ENCODE assay signal across 8 mouse cellular contexts in genomic region chr16:20497980-20498676, GRCm38 (mm10). TPM values are rescaled to one million over a fixed set of nuclear protein-coding genes. Genes with fewer than 3 reads are reported as not detected.
A peak's percentile ranks its signal among the peaks of the same experiment; 100 is the strongest.
DNase-seq lines count a peak whose midpoint lies in the region; ATAC-seq and TF ChIP-seq lines count a peak whose summit lies in the region.

No protein-coding gene starts in this region.

- no peak for TF ChIP-seq POLR2A in bone marrow macrophage, adult 2 months (IDR thresholded peaks at IDR 0.05; ENCODE audit: borderline replicate concordance, low read depth, low read length)

- no peak for TF ChIP-seq CTCF in bone marrow macrophage, adult 2 months (IDR thresholded peaks at IDR 0.05; ENCODE audit: low read depth, low read length)

- 6% methylated on average over 16 of the region's 16 CpGs for WGBS in heart, embryonic 13.5 days
- 14% methylated on average over 16 of the region's 16 CpGs for WGBS in hindbrain, embryonic 16.5 days
- 9% methylated on average over 16 of the region's 16 CpGs for WGBS in midbrain, embryonic 10.5 days

- H3K27ac ChIP-seq in heart, embryonic 13.5 days (replicated peaks) = peak overlapping the region; percentile 82
- no peak overlapping the region for H3K27ac ChIP-seq in bone marrow macrophage, adult 2 months (ENCODE audit: insufficient read depth, low read depth, low read length)
- H3K27ac ChIP-seq in hindbrain, embryonic 16.5 days (ENCODE audit: low read depth, low read length) = peak overlapping the region; percentile 84
- peak overlapping the region; percentile 93 for H3K27ac ChIP-seq in midbrain, embryonic 10.5 days (replicated peaks)

- peaks cover 21% of the 10 kb centered on the region for H3K4me1 ChIP-seq in heart, embryonic 13.5 days
- peaks cover 11% of the 10 kb centered on the region; the same call in 1 of the 2 replicates for H3K4me1 ChIP-seq in bone marrow macrophage, adult 2 months (ENCODE audit: control insufficient read depth, insufficient read depth, low read length)
- peaks cover 16% of the 10 kb centered on the region for H3K4me1 ChIP-seq in hindbrain, embryonic 16.5 days (ENCODE audit: control insufficient read depth, insufficient read depth, low read depth, low read length)
- peaks cover 25% of the 10 kb centered on the region for H3K4me1 ChIP-seq in midbrain, embryonic 10.5 days

- no peaks in the 10 kb centered on the region for H3K27me3 ChIP-seq in heart, embryonic 13.5 days (replicated peaks)
- H3K27me3 ChIP-seq in hindbrain, embryonic 16.5 days (replicated peaks; ENCODE audit: control insufficient read depth, insufficient read depth, low read length) = no peaks in the 10 kb centered on the region; the same call in 1 of the 2 replicates
- peaks cover 22% of the 10 kb centered on the region for H3K27me3 ChIP-seq in midbrain, embryonic 10.5 days (ENCODE audit: low read depth, poor library complexity, severe bottlenecking)

- no peak; the same call in 1 of the 2 replicates for ATAC-seq in heart, embryonic 13.5 days (ENCODE audit: extremely low read depth, insufficient number of reproducible peaks, low FRiP score, low TSS enrichment)
- ATAC-seq in hindbrain, embryonic 16.5 days = no peak

- no peaks in the 10 kb centered on the region for H3K9me3 ChIP-seq in heart, embryonic 13.5 days
- no peaks in the 10 kb centered on the region for H3K9me3 ChIP-seq in hindbrain, embryonic 16.5 days (ENCODE audit: control insufficient read depth, low read length)
- H3K9me3 ChIP-seq in midbrain, embryonic 10.5 days (replicated peaks) = no peaks in the 10 kb centered on the region

- peak overlapping the region; percentile 93 for H3K9ac ChIP-seq in heart, embryonic 13.5 days
- H3K9ac ChIP-seq in hindbrain, embryonic 16.5 days (ENCODE audit: low read depth, low read length) = peak overlapping the region; percentile 91

- no peak for DNase-seq in heart, postnatal 14 days
- no peak for DNase-seq in midbrain, embryonic 10.5 days (ENCODE audit: low spot score)
- DNase-seq in c-Kit-positive CD71-positive TER-119-positive erythroid progenitor cells, embryonic 14.5 days (ENCODE audit: low spot score) = no peak
- no peak for DNase-seq in left cerebral cortex, postnatal 14 days (ENCODE audit: low spot score in 2 of 2)
- DNase-seq in urinary bladder, postnatal 36 days (ENCODE audit: low spot score in 2 of 2) = no peak

- peak overlapping the region; percentile 76 for H3K4me2 ChIP-seq in heart, embryonic 13.5 days
- peak overlapping the region; percentile 86 for H3K4me2 ChIP-seq in hindbrain, embryonic 16.5 days (ENCODE audit: low read length)

- peaks cover 31% of the 10 kb centered on the region for H3K36me3 ChIP-seq in heart, embryonic 13.5 days
- H3K36me3 ChIP-seq in hindbrain, embryonic 16.5 days (ENCODE audit: control insufficient read depth, insufficient read depth, low read length) = peaks cover 24% of the 10 kb centered on the region
- peaks cover 30% of the 10 kb centered on the region for H3K36me3 ChIP-seq in midbrain, embryonic 10.5 days

- peak overlapping the region; percentile 79 for H3K4me3 ChIP-seq in heart, embryonic 13.5 days
- peak overlapping the region; percentile 90 for H3K4me3 ChIP-seq in bone marrow macrophage, adult 2 months (ENCODE audit: insufficient read depth, low read length)
- peak overlapping the region; percentile 92 for H3K4me3 ChIP-seq in hindbrain, embryonic 16.5 days (ENCODE audit: low read length)
- H3K4me3 ChIP-seq in midbrain, embryonic 10.5 days = peak overlapping the region; percentile 92

- intact Hi-C loops in heart, postnatal 14 days (cut with DNase I) = loop anchor here (2.0 to 5.0 kb wide), 3 partner anchors 19 to 264 kb away; partner anchors contain the start of gene Dvl3
- intact Hi-C loops in left cerebral cortex, postnatal 14 days (cut with DNase I) = loop anchor here (5.0 kb wide), 1 partner anchor 144 kb away; no protein-coding TSS in a partner anchor

RNA-seq across cellular contexts. Expression of gene Eif2b5, which starts 0.5 kb away (rescaled TPM):
- polyA plus RNA-seq in heart, embryonic 13.5 days (2015; fragmentation: Nextera tagmentation; extraction: Ambion mirVana) = 78.8 and 81.5 TPM in 2 replicates
- total RNA-seq in heart, postnatal 14 days (2021) = 10 to 100 TPM; 49.7 to 50.4 TPM
- 23.9 and 25.9 TPM in 2 replicates for polyA plus RNA-seq in bone marrow macrophage, adult 2 months (2012; ENCODE audit: insufficient read depth, insufficient read length, missing spikeins)
- 97.3 and 104 TPM in 2 replicates for polyA plus RNA-seq in hindbrain, embryonic 16.5 days (2015; fragmentation: Nextera tagmentation; extraction: Ambion mirVana)
- 151 TPM in 2 replicates for polyA plus RNA-seq in midbrain, embryonic 10.5 days (2016; fragmentation: Nextera tagmentation; extraction: Ambion mirVana)
- 10 to 100 TPM; 55.0 to 57.6 TPM for total RNA-seq in left cerebral cortex, postnatal 14 days (2021)

RNA-seq across cellular contexts. Expression of gene Dvl3, which starts 18.7 kb away (rescaled TPM):
- 19.7 and 20.5 TPM in 2 replicates for polyA plus RNA-seq in heart, embryonic 13.5 days (2015; fragmentation: Nextera tagmentation; extraction: Ambion mirVana)
- 10 to 100 TPM; 51.1 to 51.7 TPM for total RNA-seq in heart, postnatal 14 days (2021)
- 26.8 and 30.4 TPM in 2 replicates for polyA plus RNA-seq in bone marrow macrophage, adult 2 months (2012; ENCODE audit: insufficient read depth, insufficient read length, missing spikeins)
- polyA plus RNA-seq in hindbrain, embryonic 16.5 days (2015; fragmentation: Nextera tagmentation; extraction: Ambion mirVana) = 28.5 and 40.4 TPM in 2 replicates
- polyA plus RNA-seq in midbrain, embryonic 10.5 days (2016; fragmentation: Nextera tagmentation; extraction: Ambion mirVana) = 28.5 and 37.5 TPM in 2 replicates
- 10 to 100 TPM; 82.2 to 86.1 TPM for total RNA-seq in left cerebral cortex, postnatal 14 days (2021)

RNA-seq across cellular contexts. Expression of gene Ap2m1, which starts 37.1 kb away (rescaled TPM):
- 434 and 465 TPM in 2 replicates for polyA plus RNA-seq in heart, embryonic 13.5 days (2015; fragmentation: Nextera tagmentation; extraction: Ambion mirVana)
- total RNA-seq in heart, postnatal 14 days (2021) = 100 to 1,000 TPM; 218 to 220 TPM
- polyA plus RNA-seq in bone marrow macrophage, adult 2 months (2012; ENCODE audit: insufficient read depth, insufficient read length, missing spikeins) = 348 and 391 TPM in 2 replicates
- 1,253 and 1,320 TPM in 2 replicates for polyA plus RNA-seq in hindbrain, embryonic 16.5 days (2015; fragmentation: Nextera tagmentation; extraction: Ambion mirVana)
- 711 and 831 TPM in 2 replicates for polyA plus RNA-seq in midbrain, embryonic 10.5 days (2016; fragmentation: Nextera tagmentation; extraction: Ambion mirVana)
- 100 to 1,000 TPM; 917 to 964 TPM for total RNA-seq in left cerebral cortex, postnatal 14 days (2021)

RNA-seq across cellular contexts. Expression of gene Abcf3, which starts 50.2 kb away (rescaled TPM):
- polyA plus RNA-seq in heart, embryonic 13.5 days (2015; fragmentation: Nextera tagmentation; extraction: Ambion mirVana) = 42.5 and 44.0 TPM in 2 replicates
- total RNA-seq in heart, postnatal 14 days (2021) = 10 to 100 TPM; 69.1 to 72.7 TPM
- polyA plus RNA-seq in bone marrow macrophage, adult 2 months (2012; ENCODE audit: insufficient read depth, insufficient read length, missing spikeins) = 53.5 and 74.8 TPM in 2 replicates
- polyA plus RNA-seq in hindbrain, embryonic 16.5 days (2015; fragmentation: Nextera tagmentation; extraction: Ambion mirVana) = 81.0 and 90.7 TPM in 2 replicates
- 58.9 and 62.2 TPM in 2 replicates for polyA plus RNA-seq in midbrain, embryonic 10.5 days (2016; fragmentation: Nextera tagmentation; extraction: Ambion mirVana)
- 10 to 100 TPM; 82.9 to 86.5 TPM for total RNA-seq in left cerebral cortex, postnatal 14 days (2021)
